Mouse (Mus musculus) E14TG2a.4 (cell line): ENCODE measurements around the gene Ak1.

Source experiments
- H3K27me3 ChIP-seq: 2 replicates; pipeline ENCODE4 v1.6.1; 2014; ENCODE audit warnings: low read length, control low read depth; ENCODE audit not compliant: insufficient read depth
- H3K36me3 ChIP-seq: 2 replicates; pipeline ENCODE4 v1.6.1; 2014; ENCODE audit warnings: low read length, control low read depth; ENCODE audit not compliant: insufficient read depth
- H3K4me1 ChIP-seq: replicated peaks from 2 replicates; pipeline ENCODE4 v1.6.1; 2014; ENCODE audit warnings: low read depth, low read length, control low read depth
- H3K4me3 ChIP-seq: replicated peaks from 2 replicates; pipeline ENCODE4 v1.5.1; 2014; ENCODE audit warnings: mild to moderate bottlenecking, low read length
- H3K9me3 ChIP-seq: 2 replicates; pipeline ENCODE4 v1.6.1; 2014; ENCODE audit warnings: low read length, control low read depth
- CTCF ChIP-seq: conservative IDR thresholded peaks from 2 replicates; pipeline ENCODE4 v1.5.1; 2014; ENCODE audit warnings: low read length
- NANOG ChIP-seq: IDR thresholded peaks from 2 replicates; pipeline ENCODE4 v1.6.1; 2014; ENCODE audit warnings: borderline replicate concordance, low read length, mixed read lengths
- POU5F1 ChIP-seq: IDR thresholded peaks from 2 replicates; pipeline ENCODE4 v1.6.1; 2014; ENCODE audit warnings: low read length, borderline replicate concordance

Gene Ak1

GRCm38 (mm10) chr2:32665853-32666252, 44.3 kb downstream of the Ak1 start:
- Histone ChIP-seq H3K9me3 (no peaks in the 10 kb centered on the region), H3K36me3 (peaks cover 71% of the 10 kb centered on the region), H3K4me1 (peaks cover 41% of the 10 kb centered on the region), H3K27me3 (no peaks in the 10 kb centered on the region), H3K4me3 (no peak overlapping the region)
- TF ChIP-seq NANOG: no peak
- no peak for TF ChIP-seq CTCF
- no peak for TF ChIP-seq POU5F1

GRCm38 (mm10) chr2:32667775-32668174, 46.2 kb downstream of the Ak1 start:
- H3K27me3 ChIP-seq: no peaks in the 10 kb centered on the region
- peaks cover 74% of the 10 kb centered on the region for H3K36me3 ChIP-seq
- peaks cover 39% of the 10 kb centered on the region for H3K4me1 ChIP-seq
- H3K9me3 ChIP-seq: no peaks in the 10 kb centered on the region
- TF ChIP-seq CTCF (no peak), NANOG (no peak), POU5F1 (no peak)
- H3K4me3 ChIP-seq: no peak overlapping the region

- H3K9me3 ChIP-seq: no peaks in the 10 kb centered on the region
- H3K36me3 ChIP-seq: peaks cover 75% of the 10 kb centered on the region
- no peaks in the 10 kb centered on the region for H3K27me3 ChIP-seq
- no peak overlapping the region for H3K4me3 ChIP-seq
- TF ChIP-seq NANOG: no peak
- no peak for TF ChIP-seq CTCF
- TF ChIP-seq POU5F1: no peak
- H3K4me1 ChIP-seq: peaks cover 43% of the 10 kb centered on the region
These were observed 46.6 kb downstream of the Ak1 start for GRCm38 (mm10) chr2:32668176-32668575.

GRCm38 (mm10) chr2:32669876-32670275, 48.3 kb downstream of the Ak1 start:
- H3K27me3 ChIP-seq: no peaks in the 10 kb centered on the region
- H3K36me3 ChIP-seq: peaks cover 82% of the 10 kb centered on the region
- H3K9me3 ChIP-seq: no peaks in the 10 kb centered on the region
- TF ChIP-seq CTCF (no peak), NANOG (no peak), POU5F1 (no peak)
- no peak overlapping the region for H3K4me3 ChIP-seq
- peaks cover 53% of the 10 kb centered on the region for H3K4me1 ChIP-seq

DNA sequence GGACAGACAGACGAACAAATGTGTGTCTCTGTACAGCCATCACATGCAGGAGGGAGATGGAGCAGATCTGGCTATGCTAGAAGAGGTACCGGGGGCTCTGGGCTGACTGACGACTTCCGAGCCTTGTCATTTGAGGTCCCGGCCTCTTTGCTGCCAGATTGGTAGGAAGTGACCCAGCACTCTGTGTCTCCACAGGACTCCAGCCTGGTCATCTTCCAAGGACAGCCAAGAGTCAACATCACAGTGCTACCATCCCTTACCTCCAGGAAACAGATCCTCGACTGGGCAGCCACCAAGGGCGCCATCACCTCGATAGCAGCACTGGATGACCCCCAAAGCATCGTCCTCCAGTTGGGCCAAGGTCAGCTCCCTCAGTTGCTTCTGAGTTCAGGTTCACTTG, 49.6 kb downstream of the Ak1 start:
- Histone ChIP-seq H3K4me1 (peaks cover 42% of the 10 kb centered on the region), H3K4me3 (no peak overlapping the region), H3K9me3 (no peaks in the 10 kb centered on the region), H3K36me3 (peaks cover 84% of the 10 kb centered on the region), H3K27me3 (no peaks in the 10 kb centered on the region)
- TF ChIP-seq NANOG (no peak), CTCF (no peak), POU5F1 (no peak)

- Histone ChIP-seq H3K9me3 (no peaks in the 10 kb centered on the region), H3K36me3 (peaks cover 87% of the 10 kb centered on the region), H3K4me3 (no peak overlapping the region), H3K27me3 (no peaks in the 10 kb centered on the region), H3K4me1 (peaks cover 40% of the 10 kb centered on the region)
- TF ChIP-seq POU5F1: no peak
- no peak for TF ChIP-seq CTCF
- no peak for TF ChIP-seq NANOG
These were observed 50.5 kb downstream of the Ak1 start for GRCm38 (mm10) chr2:32671907-32672595.

DNA sequence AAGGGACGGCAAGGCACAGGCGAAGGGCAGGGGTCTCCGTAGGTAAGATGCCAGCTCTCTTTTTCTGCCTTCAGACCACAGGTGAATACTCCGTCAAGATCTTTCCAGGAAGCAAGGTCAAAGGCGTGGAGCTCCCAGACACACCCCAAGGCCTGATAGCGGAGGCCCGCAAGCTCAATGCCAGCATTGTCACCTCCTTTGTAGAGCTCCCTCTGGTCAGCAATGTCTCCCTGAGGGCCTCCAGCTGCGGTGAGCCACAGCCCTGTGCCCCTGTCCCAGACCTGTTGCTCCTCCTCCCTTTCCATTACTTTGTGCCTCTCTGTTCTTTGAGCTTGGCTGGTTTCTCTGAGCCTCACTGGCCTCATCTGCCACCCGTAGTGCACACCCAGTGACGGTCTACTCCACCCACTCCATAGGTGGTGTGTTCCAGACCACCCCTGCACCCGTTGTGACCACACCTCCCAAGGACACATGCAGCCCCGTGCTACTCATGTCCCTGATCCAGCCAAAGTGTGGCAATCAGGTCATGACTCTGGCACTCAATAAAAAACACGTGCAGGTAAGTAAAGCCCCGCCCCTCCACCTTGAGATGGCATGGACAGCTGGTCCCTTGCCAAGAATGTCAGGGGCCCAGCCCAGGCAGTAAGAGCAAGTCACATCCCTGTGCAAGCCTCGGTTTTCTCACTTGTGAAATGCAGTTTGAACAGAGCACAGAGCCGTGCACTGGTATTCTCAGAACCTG, 51.8 kb downstream of the Ak1 start:
- Histone ChIP-seq H3K9me3 (no peaks in the 10 kb centered on the region), H3K4me1 (peaks cover 31% of the 10 kb centered on the region), H3K4me3 (peak overlapping the region; percentile 13), H3K36me3 (peaks cover 93% of the 10 kb centered on the region), H3K27me3 (no peaks in the 10 kb centered on the region)
- TF ChIP-seq POU5F1 (no peak), CTCF (no peak), NANOG (no peak)

GRCm38 (mm10) chr2:32676821-32677220, 55.3 kb downstream of the Ak1 start:
- Histone ChIP-seq H3K27me3 (no peaks in the 10 kb centered on the region), H3K4me1 (peaks cover 46% of the 10 kb centered on the region), H3K36me3 (peaks cover 94% of the 10 kb centered on the region), H3K9me3 (no peaks in the 10 kb centered on the region), H3K4me3 (no peak overlapping the region)
- TF ChIP-seq CTCF (peak; percentile 24), POU5F1 (no peak), NANOG (no peak)
